Mouse (Mus musculus) heart, postnatal 10 days (tissue): ENCODE data around the gene Olfr1140. TPM values are rescaled to one million over a fixed set of nuclear protein-coding genes. Genes with fewer than 3 reads are reported as not detected.

Source experiments
- DNase-seq, 2 experiments: peaks; one replicate each; pipeline ENCODE4 v3.0.0; 2021
- intact Hi-C: fragments of 180-260 bp; cut with DNase I; formaldehyde crosslinking; loops from one replicate; pipeline ENCODE4 v1.15.1; 2025
- total RNA-seq, 2 experiments: library from RNA; stranded (reverse); gene quantifications; 2 replicates each; pipeline ENCODE4 v1.2.3; 2021

Gene Olfr1140
- not detected for total RNA-seq

DNA sequence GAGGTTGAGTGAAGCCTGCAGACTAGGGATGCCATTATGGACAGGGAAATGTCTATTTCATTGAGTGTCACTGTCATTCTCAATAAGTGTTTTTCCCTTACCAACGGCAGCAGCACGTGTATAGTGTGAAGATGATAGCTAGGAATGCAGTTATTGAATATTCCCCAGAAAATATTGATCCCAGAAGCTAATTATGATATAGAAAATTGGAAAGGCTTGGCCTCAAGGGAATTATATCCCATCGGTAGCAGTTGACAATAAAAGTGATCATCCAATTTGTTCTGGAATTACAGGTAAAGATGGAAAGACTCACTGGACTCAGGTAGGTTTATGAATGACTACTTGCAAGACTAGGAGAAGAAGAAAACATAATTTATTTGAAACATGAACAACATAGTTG lies at the start of gene Olfr1140:
Olfr1140 (plus strand) TSS at position 301 of the 400 bp plus-strand sequence.
- intact Hi-C loops = no loop called here
- no peak for DNase-seq

GRCm38 (mm10) chr2:87693847-87694246 lies 49.7 kb upstream of the Olfr1140 start, which contains the start of gene Olfr1136:
Gene Olfr1136, minus strand, starts transcription at chr2:87693947.
- intact Hi-C loops = no loop called here
- DNase-seq = no peak

DNA sequence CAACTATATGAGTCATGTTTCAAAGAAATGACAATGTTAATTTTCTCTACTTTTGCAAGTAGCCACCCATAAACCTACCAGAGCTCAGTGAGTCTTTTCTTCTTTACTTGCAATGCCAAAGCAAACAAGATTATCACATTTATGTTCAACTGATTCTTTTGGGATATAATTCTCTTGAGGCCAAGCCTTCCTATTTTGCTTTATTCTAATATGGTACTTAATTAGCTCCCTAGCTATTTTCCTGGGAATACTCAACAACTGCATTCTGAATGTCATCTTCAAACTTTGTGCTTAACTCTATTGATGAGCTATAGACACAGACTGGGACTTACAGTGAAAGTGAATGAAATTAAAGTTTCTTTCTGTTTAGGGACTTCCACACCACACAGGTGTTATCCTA lies 30.5 kb upstream of the Olfr1140 start, which contains the start of gene Olfr1137:
Olfr1137 (minus strand) TSS at position 101 of the 400 bp plus-strand sequence.
- no peak for DNase-seq
- intact Hi-C loops = no loop called here

DNA sequence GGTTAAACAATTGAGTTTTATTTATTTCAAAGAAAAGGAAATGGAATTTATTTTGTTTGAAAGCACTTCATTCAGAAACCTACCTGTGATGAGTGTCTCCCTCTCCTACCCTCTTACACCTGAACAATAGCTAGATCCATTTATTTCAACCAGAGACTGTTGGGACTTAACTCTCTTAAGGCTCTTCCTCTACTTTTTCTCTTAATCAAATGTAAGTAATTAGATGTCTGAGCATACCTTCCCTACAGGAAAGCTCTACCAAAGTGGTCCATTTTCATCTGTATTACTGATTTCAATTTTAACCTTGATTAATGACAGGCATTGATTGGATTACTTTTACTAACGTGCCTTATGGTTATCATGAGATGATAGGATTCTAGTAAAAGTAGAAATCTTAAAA lies 3.7 kb upstream of the Olfr1140 start, which contains the start of gene Olfr1138:
Olfr1138 (minus strand) TSS at position 101 of the 400 bp plus-strand sequence.
- DNase-seq = no peak
- intact Hi-C loops = no loop called here

DNA sequence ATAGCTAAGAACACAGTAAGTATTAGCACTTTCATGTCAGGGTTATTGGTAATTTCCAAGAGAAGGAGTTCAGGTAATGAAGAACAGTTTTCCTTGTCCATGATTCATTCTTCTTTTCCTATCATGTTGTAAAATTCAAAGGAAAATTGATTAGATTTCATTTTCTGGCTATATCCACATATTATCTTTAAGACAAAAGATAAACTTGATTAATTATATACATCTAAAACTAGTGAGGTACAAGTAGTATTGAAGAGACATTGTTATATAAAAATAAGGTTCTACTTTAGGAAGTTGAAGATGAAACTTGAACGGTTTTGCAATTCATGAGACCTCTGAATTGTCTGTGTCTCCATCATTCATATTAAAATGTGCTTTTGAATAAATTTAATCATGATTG lies 10.3 kb downstream of the Olfr1140 start, which contains the start of gene Olfr1141:
Olfr1141 (minus strand) TSS at position 101 of the 400 bp plus-strand sequence.
- intact Hi-C loops = no loop called here
- no peak for DNase-seq

DNA sequence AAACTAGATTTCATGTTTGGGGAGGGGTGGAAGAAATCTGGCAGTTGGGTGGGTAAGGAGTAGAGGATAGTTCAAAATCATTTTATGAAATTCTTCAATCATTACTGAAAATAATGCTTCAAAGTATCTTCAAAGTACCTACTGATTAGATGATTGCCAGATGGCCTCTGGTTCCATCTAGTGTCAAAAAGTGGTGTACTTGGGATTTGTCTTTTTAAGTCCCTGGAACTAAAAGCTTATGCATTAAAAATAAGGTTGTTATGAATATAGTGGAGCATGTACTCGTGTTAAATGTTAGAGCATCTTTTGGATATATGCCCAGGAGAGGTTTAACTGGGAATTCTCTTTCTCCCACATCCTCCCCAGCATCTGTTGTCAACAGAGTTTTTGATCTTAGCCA lies 32.6 kb downstream of the Olfr1140 start:
- DNase-seq = no peak
- intact Hi-C loops = no loop called here

DNA sequence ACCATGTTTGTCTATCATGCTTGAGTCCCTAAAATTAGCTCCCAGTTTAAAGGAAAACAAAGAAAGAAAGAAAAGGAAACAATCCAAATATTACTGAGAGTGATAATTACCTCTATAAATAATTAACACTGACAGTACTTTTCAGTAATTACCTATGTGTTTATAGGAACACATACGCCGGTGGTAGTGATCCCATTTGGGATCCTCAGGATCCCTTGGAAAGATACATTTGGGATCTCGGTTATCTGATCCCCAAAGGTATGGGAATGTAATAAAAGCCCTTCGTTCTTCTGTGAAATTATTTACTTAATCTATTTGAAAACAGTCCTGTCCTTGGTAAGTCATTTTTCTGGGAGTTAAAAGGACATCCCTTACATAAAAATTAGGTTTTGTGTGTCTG lies 35.6 kb downstream of the Olfr1140 start, which contains the start of gene Olfr152:
Olfr152 (plus strand) TSS at position 301 of the 400 bp plus-strand sequence.
- intact Hi-C loops = no loop called here
- no peak for DNase-seq

Other genes starting within 250 kb of the Olfr1140 start
- not detected for gene Pramel7, start 246.7 kb upstream of the Olfr1140 start, total RNA-seq
- gene Pramel6, start 237.2 kb upstream of the Olfr1140 start, total RNA-seq = not detected
- gene Olfr153, start 212.0 kb upstream of the Olfr1140 start, total RNA-seq = not detected
- not detected for gene Olfr1128, start 198.2 kb upstream of the Olfr1140 start, total RNA-seq
- gene Olfr1129, start 169.8 kb upstream of the Olfr1140 start, total RNA-seq = not detected
- gene Olfr1130, start 137.5 kb upstream of the Olfr1140 start, total RNA-seq = not detected
- gene Olfr1131, start 116.6 kb upstream of the Olfr1140 start, total RNA-seq = not detected
- gene Olfr1132, start 106.2 kb upstream of the Olfr1140 start, total RNA-seq = not detected
- gene Olfr1133, start 96.4 kb upstream of the Olfr1140 start, total RNA-seq = not detected
- gene Olfr1134, start 85.3 kb upstream of the Olfr1140 start, total RNA-seq = not detected
- not detected for gene Olfr1135, start 70.1 kb upstream of the Olfr1140 start, total RNA-seq
- gene Olfr1136, start 49.8 kb upstream of the Olfr1140 start, total RNA-seq = not detected
- not detected for gene Olfr1137, start 30.6 kb upstream of the Olfr1140 start, total RNA-seq
- gene Olfr1138, start 3.8 kb upstream of the Olfr1140 start, total RNA-seq = not detected
- gene Olfr1141, start 10.2 kb downstream of the Olfr1140 start, total RNA-seq = not detected
- not detected for gene Olfr152, start 35.7 kb downstream of the Olfr1140 start, total RNA-seq
- gene Olfr1143, start 56.8 kb downstream of the Olfr1140 start, total RNA-seq = not detected
- not detected for gene Olfr1145, start 66.1 kb downstream of the Olfr1140 start, total RNA-seq
- not detected for gene Olfr1148, start 86.8 kb downstream of the Olfr1140 start, total RNA-seq
- gene Olfr1150-ps1, start 100.2 kb downstream of the Olfr1140 start, total RNA-seq = not detected
- not detected for gene Olfr1151, start 112.1 kb downstream of the Olfr1140 start, total RNA-seq
- not detected for gene Olfr1152, start 122.7 kb downstream of the Olfr1140 start, total RNA-seq
- gene Olfr1153, start 151.2 kb downstream of the Olfr1140 start, total RNA-seq = not detected
- gene Olfr1154, start 161.4 kb downstream of the Olfr1140 start, total RNA-seq = not detected
- not detected for gene Olfr1155, start 201.4 kb downstream of the Olfr1140 start, total RNA-seq
- not detected for gene Olfr1156, start 209.3 kb downstream of the Olfr1140 start, total RNA-seq
- gene Olfr1157, start 224.5 kb downstream of the Olfr1140 start, total RNA-seq = not detected
- not detected for gene Olfr74, start 230.9 kb downstream of the Olfr1140 start, total RNA-seq
- gene Olfr1158, start 246.4 kb downstream of the Olfr1140 start, total RNA-seq = not detected